Mouse (Mus musculus) skeletal muscle tissue, adult 2 months (tissue): ENCODE data around the gene Oas1f.
"Not testable (repeated sequence)": the region's sequence is repeated elsewhere in the genome, so short reads cannot be mapped to it uniquely, and the experiment has no call there.

Source experiments
- DNase-seq: peaks from one replicate; pipeline ENCODE4 v3.0.0-alpha.2; 2012; ENCODE audit warnings: low read depth, low spot score

The Oas1f gene

DNA sequence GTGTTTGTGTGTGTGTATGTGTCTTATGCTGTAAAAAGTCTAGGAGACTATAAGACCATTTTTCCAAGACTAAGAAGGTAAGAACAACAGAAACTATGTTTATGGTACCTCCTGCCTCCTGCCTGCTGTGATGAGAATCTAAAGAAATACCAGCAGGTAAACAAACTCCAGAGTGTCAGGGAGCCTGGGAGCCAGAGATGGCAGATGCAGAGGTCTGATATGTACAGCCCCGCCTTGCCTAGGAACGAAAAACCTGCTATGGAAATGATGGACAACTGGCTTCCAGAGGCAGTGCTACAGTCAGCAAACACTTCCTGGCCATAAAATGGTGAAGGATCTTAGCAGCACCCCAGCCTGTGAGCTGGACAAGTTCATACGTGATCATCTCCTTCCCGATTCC is at the start of gene Oas1f:
Gene Oas1f, plus strand, starts transcription at position 301 of the 400 bp plus-strand sequence.
- DNase-seq: no peak

DNA sequence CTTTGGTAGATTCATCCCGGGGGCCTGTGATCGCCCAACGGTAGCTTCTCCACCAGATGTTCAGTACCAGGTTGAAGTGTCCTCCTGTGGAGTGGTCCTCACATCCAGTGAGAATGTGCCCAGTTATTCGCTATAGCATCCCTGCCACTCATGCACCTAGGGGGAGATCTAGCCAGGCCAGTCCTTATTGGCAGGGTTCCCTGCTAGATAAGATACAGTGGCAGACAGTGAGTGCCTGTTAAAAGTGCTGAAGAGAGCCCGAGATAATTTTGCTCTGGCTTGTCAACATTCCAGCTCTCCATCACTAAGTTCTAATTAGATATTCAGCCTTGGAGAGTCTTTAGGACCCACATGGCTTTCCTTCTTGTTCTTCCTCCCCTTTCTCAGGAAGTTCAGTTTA is 49.0 kb upstream of the Oas1f start:
- DNase-seq: not testable (repeated sequence)

GRCm38 (mm10) chr5:120798943-120799342 is 48.2 kb upstream of the Oas1f start:
- not testable (repeated sequence) for DNase-seq

GRCm38 (mm10) chr5:120803596-120803995 is 43.6 kb upstream of the Oas1f start:
- DNase-seq: no peak

GRCm38 (mm10) chr5:120806458-120806857 is 40.7 kb upstream of the Oas1f start:
- peak; percentile 30 for DNase-seq

DNA sequence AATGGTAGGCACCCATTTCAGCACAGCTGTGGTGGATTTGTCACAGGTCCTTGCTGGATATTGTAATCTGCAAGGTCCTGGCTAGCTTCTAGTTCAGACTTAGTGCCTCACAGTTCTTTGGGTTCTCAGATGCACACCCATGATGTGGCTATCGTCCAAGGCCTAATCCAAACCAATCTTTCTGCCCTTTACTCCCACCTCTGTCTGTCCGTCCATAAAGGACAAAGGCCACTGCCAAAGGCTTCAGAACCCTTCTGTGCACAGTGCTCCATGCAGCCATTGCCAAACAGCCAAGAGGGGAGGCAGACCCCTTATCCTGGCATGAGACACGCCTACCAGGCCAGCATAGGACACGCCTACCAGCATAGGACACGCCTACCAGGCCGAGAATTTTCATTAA is 38.0 kb upstream of the Oas1f start:
- DNase-seq: no peak

- peak; percentile 82 for DNase-seq
These were observed 35.0 kb upstream of the Oas1f start, which contains the start of gene Oas1c for GRCm38 (mm10) chr5:120811951-120812819. TSS of gene Oas1c (minus strand) at chr5:120812514.

DNA sequence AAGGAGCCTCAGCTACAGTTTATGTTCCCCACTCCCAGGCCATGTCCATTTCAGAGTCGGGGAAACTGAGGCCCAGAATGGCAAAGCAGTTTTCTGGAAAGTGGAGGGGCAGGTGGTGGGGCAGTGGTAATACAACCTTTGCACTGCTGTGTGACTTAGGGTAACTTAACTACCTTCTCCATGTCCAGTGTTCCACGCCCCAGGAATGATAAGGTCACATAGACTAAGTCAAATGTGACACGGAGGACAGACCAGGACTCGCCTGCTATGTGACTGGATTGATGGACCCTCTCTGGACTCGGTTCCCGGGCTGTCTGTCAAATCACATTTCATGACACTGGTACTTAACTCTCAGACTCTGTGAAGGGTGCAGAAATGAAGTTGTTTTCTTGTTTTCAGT is 34.1 kb upstream of the Oas1f start:
- DNase-seq: no peak

DNA sequence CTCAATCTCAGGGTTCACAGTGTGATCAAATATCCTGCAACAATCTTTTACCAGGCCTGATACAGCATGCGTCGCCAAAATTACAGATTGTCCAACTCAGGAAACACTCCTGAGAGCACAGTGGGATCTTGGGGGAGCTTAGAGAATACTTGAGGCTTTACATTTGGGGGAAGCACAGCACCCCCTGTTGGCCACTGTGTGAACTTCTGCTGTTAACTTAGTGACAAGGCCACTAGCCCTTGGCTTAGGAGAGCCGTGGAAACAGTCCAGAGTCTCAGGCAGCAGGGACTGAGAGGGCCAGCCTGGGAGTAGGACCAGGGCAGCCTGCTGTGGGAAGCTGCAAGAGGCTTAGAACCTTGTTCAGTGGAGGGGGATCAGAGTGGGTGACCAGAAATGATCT is 31.2 kb upstream of the Oas1f start:
- no peak for DNase-seq

- DNase-seq: no peak
These were observed 28.2 kb upstream of the Oas1f start for GRCm38 (mm10) chr5:120818999-120819398.

DNA sequence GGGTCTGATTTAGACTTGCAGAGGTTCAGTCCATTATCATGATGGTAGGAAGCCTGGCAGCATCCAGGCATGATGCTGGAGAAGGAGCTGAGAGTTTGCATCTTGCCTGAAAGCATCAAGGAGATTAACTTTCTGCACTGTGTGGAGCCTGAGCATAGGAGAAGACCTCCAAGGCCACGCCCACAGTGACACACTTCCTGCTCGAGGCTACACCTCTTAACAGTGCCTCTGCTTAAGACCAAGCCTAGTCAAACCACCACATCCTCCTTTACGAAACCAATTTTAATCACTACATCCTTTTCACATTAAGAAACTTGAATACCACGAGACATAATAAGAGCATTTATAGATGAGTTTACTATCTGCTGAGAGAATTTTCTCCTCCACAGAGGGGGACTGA is 16.1 kb upstream of the Oas1f start:
- no peak for DNase-seq

- DNase-seq: no peak
These were observed 13.6 kb upstream of the Oas1f start for GRCm38 (mm10) chr5:120833335-120834280.

DNA sequence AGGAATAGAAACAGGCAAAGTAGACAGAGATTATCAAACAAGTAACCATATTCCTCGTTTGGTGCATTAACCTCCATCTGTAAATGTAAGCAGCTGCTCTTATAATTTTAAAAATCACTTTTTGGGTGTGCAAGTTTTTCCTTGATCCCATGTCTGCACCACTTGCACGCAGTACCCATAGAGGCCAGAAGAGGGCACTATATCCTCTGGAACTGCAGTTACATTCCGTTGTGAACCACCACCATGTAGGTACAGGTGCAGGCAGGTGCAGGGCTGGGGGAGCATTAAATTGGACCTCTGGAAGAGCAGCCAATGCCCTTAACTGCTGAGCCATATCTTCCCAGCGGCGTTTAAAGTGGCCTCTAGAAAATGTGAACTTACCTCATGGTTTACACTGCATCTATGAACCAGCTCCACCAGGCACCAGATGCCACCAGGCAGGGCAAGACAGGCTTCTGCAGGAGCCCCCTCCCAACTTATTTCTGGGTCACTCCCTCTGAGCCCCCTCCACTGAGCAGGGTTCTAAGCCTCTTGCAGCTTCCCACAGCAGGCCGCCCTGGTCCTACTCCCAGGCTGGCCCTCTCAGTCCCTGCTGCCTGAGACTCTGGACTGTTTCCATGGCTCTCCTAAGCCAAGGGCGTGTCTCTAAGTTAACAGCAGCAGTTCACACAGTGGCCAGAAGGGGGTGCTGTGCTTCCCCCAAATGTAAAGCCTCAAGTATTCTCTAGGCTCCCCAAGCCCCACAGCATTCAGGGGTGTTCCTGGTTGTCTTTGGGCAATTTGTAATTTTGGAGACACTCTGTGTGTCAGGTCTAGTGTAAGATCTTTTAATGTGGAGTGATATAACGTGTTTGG is 10.2 kb upstream of the Oas1f start:
- no peak for DNase-seq

DNA sequence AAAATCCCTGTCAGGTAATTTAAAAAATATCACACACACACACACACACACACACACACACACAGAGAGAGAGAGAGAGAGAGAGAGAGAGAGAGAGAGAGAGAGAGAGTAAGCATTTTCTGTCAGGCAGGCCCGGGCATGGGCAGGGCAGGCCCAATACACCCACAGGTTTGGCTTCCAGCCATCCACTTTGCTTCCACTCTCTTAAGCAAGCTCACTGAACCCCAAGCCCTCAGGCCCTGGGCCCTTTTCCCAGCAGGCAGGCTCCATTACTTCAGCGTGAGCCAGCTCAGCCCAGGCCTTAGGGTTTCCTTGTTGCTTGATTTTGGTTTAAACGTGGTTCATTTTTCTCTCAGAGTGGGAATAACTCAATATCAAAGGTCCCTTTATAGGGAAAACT is 2.5 kb upstream of the Oas1f start:
- DNase-seq: peak; percentile 7

GRCm38 (mm10) chr5:120849601-120850136 is 2.5 kb downstream of the Oas1f start:
- DNase-seq: peak; percentile 6

GRCm38 (mm10) chr5:120859241-120859640 is 12.1 kb downstream of the Oas1f start:
- no peak for DNase-seq

DNA sequence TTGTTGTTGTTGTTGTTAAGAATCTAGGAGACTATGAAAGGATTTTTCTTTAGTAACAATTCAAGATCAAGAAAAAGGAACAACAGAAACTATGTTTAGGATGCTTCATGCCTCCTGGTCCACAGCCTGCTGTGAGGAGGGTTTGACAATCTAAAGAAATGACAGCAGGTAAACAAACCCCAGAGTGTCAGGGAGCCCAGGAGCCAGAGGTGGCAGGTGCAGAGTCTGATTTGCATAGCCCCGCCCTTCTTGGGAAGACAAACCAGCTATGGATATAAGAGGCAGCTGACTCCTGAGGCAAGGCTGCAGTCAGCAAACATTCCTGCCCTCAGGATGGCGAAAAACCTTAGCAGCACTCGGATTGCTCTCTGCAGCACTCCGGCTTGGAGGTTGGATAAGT is 14.0 kb downstream of the Oas1f start, which contains the start of gene Oas1h:
Gene Oas1h, plus strand, starts transcription at position 301 of the 400 bp plus-strand sequence.
- no peak for DNase-seq

- no peak for DNase-seq
These were observed 18.2 kb downstream of the Oas1f start for GRCm38 (mm10) chr5:120865336-120865860.

DNA sequence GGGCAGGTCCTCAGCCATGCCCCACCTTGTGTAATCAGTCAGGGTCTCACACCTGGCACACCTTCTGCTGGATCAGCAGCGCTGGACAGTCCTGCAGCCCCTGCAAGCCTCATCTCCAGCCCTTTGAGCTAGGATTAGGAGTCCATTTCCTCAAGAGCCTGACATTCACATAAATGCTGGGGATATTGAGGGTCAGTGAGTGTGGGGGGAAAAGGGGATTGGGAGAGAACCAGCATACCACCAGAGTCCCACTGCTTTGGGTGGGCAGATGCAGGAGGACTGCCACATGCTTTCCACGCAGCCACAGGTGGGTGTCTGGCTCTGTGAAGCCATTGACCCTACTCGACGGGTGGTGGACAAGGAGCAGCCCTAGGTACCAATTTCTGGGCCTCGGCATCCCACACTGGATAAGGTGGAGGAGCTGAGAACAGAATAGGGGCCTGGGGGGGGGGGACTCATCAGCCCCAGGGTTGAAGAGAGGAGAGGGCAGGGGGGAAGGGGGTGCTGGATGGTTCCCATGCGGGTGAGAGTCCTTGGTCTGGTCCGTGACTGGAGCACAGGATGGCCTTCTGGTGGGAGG is 22.4 kb downstream of the Oas1f start:
- no peak for DNase-seq

GRCm38 (mm10) chr5:120870081-120870480 is 22.9 kb downstream of the Oas1f start:
- DNase-seq: no peak
